Mouse (Mus musculus) stomach, postnatal 0 days (tissue): ENCODE measurements around the gene Gp9.

ENCODE experiments used
- CTCF ChIP-seq: IDR thresholded peaks from 2 replicates; pipeline ENCODE4 v1.5.1; 2016; ENCODE audit warnings: antibody characterized with exemption, low read depth, mild to moderate bottlenecking, moderate library complexity
- EP300 ChIP-seq: optimal IDR thresholded peaks from 2 replicates; pipeline ENCODE3; 2016; ENCODE audit warnings: antibody characterized with exemption

DNA sequence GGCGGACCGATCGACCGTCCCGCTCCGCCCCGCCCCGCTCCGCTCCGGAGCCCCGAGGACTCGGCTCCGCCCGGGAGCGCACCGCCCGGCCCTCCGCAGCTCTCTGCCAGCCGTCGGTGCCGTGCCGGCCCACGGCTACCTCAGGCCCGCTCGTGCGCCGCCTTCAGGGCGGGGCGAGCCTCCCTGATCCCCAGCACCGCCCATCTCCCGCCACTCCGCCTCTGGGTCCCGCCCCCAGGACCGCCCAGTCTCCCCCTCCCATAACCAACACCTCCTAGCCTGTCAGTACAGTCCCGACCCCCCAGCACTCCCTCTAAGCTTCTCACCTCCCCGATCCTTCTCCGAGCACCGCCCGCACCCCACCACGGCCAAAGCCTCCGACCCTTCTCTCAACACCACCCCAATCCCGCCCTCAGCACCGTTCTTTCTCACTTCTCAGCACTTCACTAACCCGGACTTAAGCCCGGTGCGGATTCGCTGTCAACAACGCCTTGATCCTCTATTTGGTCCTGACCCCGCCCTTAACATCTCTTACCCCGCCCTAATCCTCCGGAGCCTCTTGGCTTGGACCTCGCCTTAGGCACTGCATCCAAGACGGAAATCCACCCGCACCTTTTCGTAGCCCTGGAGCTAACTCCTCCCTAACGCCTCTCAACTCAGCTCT is 33.9 kb downstream of the Gp9 start, which contains the start of gene Rab43:
- TF ChIP-seq CTCF, result peak; percentile 56
- no peak for TF ChIP-seq EP300
